Mouse (Mus musculus) CH12.LX (cell line): ENCODE measurements around the gene Vstm5. TPM values are rescaled to one million over a fixed set of nuclear protein-coding genes. Genes with fewer than 3 reads are reported as not detected.
"Not testable (repeated sequence)": the region's sequence is repeated elsewhere in the genome, so short reads cannot be mapped to it uniquely, and the experiment has no call there.

Experiments used
- DNase-seq: peaks from one replicate; pipeline ENCODE4 v3.0.0-alpha.2; 2013; ENCODE audit errors: extremely low read depth
- H3K27ac ChIP-seq: 2 replicates; pipeline ENCODE4 v1.5.1; 2012; ENCODE audit warnings: low read depth, mild to moderate bottlenecking, control low read depth, moderate library complexity; ENCODE audit not compliant: insufficient read depth
- H3K27me3 ChIP-seq: replicated peaks from 2 replicates; pipeline ENCODE3; 2012; ENCODE audit warnings: inconsistent platforms
- H3K36me3 ChIP-seq, 2 experiments: replicated peaks in 1 of 2; 2 replicates each; pipeline versions ENCODE3 to v1.6.1; 2012; ENCODE audit warnings: inconsistent platforms in 1 of 2, low read length in 1 of 2, mild to moderate bottlenecking in 1 of 2, mixed read lengths in 1 of 2, moderate library complexity in 1 of 2; ENCODE audit not compliant: control insufficient read depth in 1 of 2, insufficient read depth in 1 of 2
- H3K4me1 ChIP-seq, 2 experiments: 2 replicates each; pipeline ENCODE4 v1.6.1; 2012; ENCODE audit warnings: inconsistent platforms in 1 of 2, moderate library complexity in 1 of 2; ENCODE audit not compliant: insufficient read depth in 2 of 2, control insufficient read depth in 1 of 2
- H3K4me2 ChIP-seq: 2 replicates; pipeline ENCODE4 v1.6.1; 2012; ENCODE audit warnings: low read depth, mild to moderate bottlenecking, control low read depth; ENCODE audit not compliant: poor library complexity, insufficient read depth, severe bottlenecking
- H3K4me3 ChIP-seq, 3 experiments: fragments of 150-350 bp in 1 of 3; sonication (generic) in 1 of 3; replicated peaks in 1 of 3; 2 replicates each; pipeline versions ENCODE3 to v1.5.1; 2011 to 2012; ENCODE audit warnings: low read depth in 2 of 3, low read length in 2 of 3, mild to moderate bottlenecking in 2 of 3, moderate library complexity in 2 of 3, control low read depth in 1 of 3, improper control_type of control experiment in 1 of 3, inconsistent platforms in 1 of 3, mixed read lengths in 1 of 3; ENCODE audit not compliant: poor library complexity in 1 of 3
- H3K79me2 ChIP-seq: replicated peaks from 2 replicates; pipeline ENCODE4 v1.6.1; 2012; ENCODE audit warnings: mild to moderate bottlenecking, moderate library complexity; ENCODE audit not compliant: control insufficient read depth, poor library complexity, insufficient read depth, severe bottlenecking; ENCODE audit errors: extremely low read depth
- H3K9ac ChIP-seq: 2 replicates; pipeline ENCODE4 v1.6.1; 2012; ENCODE audit warnings: low read depth, mild to moderate bottlenecking, control low read depth, moderate library complexity; ENCODE audit not compliant: insufficient read depth
- H3K9me3 ChIP-seq: replicated peaks from 2 replicates; pipeline ENCODE3; 2012; ENCODE audit warnings: low read length, inconsistent platforms, mixed read lengths
- CHD1 ChIP-seq: IDR thresholded peaks from 2 replicates; pipeline ENCODE4 v1.6.1; 2012; ENCODE audit warnings: low read depth, low read length, improper control_type of control experiment, inconsistent platforms
- CHD2 ChIP-seq: IDR thresholded peaks from 2 replicates; pipeline ENCODE4 v1.6.1; 2011; ENCODE audit warnings: low read length, improper control_type of control experiment
- E2F4 ChIP-seq: IDR thresholded peaks from 2 replicates; pipeline ENCODE4 v1.6.1; 2011; ENCODE audit warnings: low read depth, low read length, improper control_type of control experiment; ENCODE audit not compliant: insufficient replicate concordance
- ETS1 ChIP-seq: conservative IDR thresholded peaks from 2 replicates; pipeline ENCODE4 v1.6.1; 2012; ENCODE audit warnings: low read depth, mild to moderate bottlenecking, inconsistent platforms, low read length, improper control_type of control experiment, moderate library complexity
- GABPA ChIP-seq: IDR thresholded peaks from 2 replicates; pipeline ENCODE4 v1.6.1; 2012; ENCODE audit warnings: low read depth, low read length, improper control_type of control experiment, inconsistent platforms; ENCODE audit not compliant: insufficient replicate concordance
- HCFC1 ChIP-seq: IDR thresholded peaks from 2 replicates; pipeline ENCODE4 v1.6.1; 2012; ENCODE audit warnings: low read depth, mild to moderate bottlenecking, inconsistent platforms, low read length, improper control_type of control experiment
- IRF4 ChIP-seq: IDR thresholded peaks from 2 replicates; pipeline ENCODE4 v1.6.1; 2014; ENCODE audit warnings: low read depth, mild to moderate bottlenecking, inconsistent platforms, low read length, improper control_type of control experiment
- JUN ChIP-seq: IDR thresholded peaks from 2 replicates; pipeline ENCODE4 v1.6.1; 2011; ENCODE audit warnings: low read depth, mild to moderate bottlenecking, low read length, improper control_type of control experiment, moderate library complexity; ENCODE audit not compliant: insufficient read depth
- JUND ChIP-seq: conservative IDR thresholded peaks from 2 replicates; pipeline ENCODE4 v1.6.1; 2011; ENCODE audit warnings: low read depth, low read length, improper control_type of control experiment
- KAT2A ChIP-seq: IDR thresholded peaks from 2 replicates; pipeline ENCODE4 v1.6.1; 2012; ENCODE audit warnings: low read length, improper control_type of control experiment, inconsistent platforms; ENCODE audit not compliant: insufficient replicate concordance
- POLR2A ChIP-seq: IDR thresholded peaks from 2 replicates; pipeline ENCODE4 v1.6.1; 2011; ENCODE audit warnings: low read depth, mild to moderate bottlenecking, improper control_type of control experiment, low read length
- SIN3A ChIP-seq: IDR thresholded peaks from 2 replicates; pipeline ENCODE4 v1.6.1; 2012; ENCODE audit warnings: low read length, improper control_type of control experiment, inconsistent platforms
- SMC3 ChIP-seq: IDR thresholded peaks from 2 replicates; pipeline ENCODE4 v1.6.1; 2011; ENCODE audit warnings: low read depth, low read length, improper control_type of control experiment
- TCF12 ChIP-seq: IDR thresholded peaks from 2 replicates; pipeline ENCODE4 v1.6.1; 2014; ENCODE audit warnings: low read depth, mild to moderate bottlenecking, inconsistent platforms, low read length, improper control_type of control experiment
- UBTF ChIP-seq: IDR thresholded peaks from 2 replicates; pipeline ENCODE4 v1.6.1; 2012; ENCODE audit warnings: low read depth, mild to moderate bottlenecking, inconsistent platforms, low read length, improper control_type of control experiment, moderate library complexity
- ZKSCAN1 ChIP-seq: IDR thresholded peaks from 2 replicates; pipeline ENCODE4 v1.6.1; 2012; ENCODE audit warnings: low read depth, inconsistent platforms, low read length, improper control_type of control experiment, borderline replicate concordance
- ZMIZ1 ChIP-seq: IDR thresholded peaks from 2 replicates; pipeline ENCODE4 v1.6.1; 2012; ENCODE audit warnings: low read depth, mild to moderate bottlenecking, inconsistent platforms, low read length, improper control_type of control experiment
- dilution Hi-C: fragments of 300-500 bp; cut with MboI; formaldehyde crosslinking; loops from 2 replicates; pipeline ENCODE4 v1.14.3; 2020; ENCODE audit warnings: low sequenced_read_pairs; ENCODE audit not compliant: extremely low pct_unique_long_range_greater_than_20kb, extremely low pct_ligation_motif_present
- in situ Hi-C: fragments of 300-500 bp; cut with MboI; formaldehyde crosslinking; loops from 3 replicates; pipeline ENCODE4 v1.14.3; 2019; ENCODE audit warnings: low sequenced_read_pairs, low pct_ligation_motif_present, low pct_unique_long_range_greater_than_20kb, mixed read lengths
- polyA plus RNA-seq: library from polyadenylated mRNA; unstranded; fragments of >175 nt; gene quantifications from 2 replicates; pipeline ENCODE4 v1.2.1, GENCODE M21; 2012; ENCODE audit warnings: low read depth; ENCODE audit not compliant: insufficient read length
- total RNA-seq, 2 experiments: library from RNA; depleted of rRNA; stranded (reverse); fragments of 300-350 nt in 1 of 2; fragments of >200 nt in 1 of 2; gene quantifications; 2 replicates each; pipeline ENCODE4 v1.2.3; 2012 to 2014

Gene Vstm5
- total RNA-seq (2012; rRNA removed) (not detected in 2 replicates), total RNA-seq (2014; rRNA removed) (not detected in 2 replicates), polyA plus RNA-seq (not detected in 2 replicates)

DNA sequence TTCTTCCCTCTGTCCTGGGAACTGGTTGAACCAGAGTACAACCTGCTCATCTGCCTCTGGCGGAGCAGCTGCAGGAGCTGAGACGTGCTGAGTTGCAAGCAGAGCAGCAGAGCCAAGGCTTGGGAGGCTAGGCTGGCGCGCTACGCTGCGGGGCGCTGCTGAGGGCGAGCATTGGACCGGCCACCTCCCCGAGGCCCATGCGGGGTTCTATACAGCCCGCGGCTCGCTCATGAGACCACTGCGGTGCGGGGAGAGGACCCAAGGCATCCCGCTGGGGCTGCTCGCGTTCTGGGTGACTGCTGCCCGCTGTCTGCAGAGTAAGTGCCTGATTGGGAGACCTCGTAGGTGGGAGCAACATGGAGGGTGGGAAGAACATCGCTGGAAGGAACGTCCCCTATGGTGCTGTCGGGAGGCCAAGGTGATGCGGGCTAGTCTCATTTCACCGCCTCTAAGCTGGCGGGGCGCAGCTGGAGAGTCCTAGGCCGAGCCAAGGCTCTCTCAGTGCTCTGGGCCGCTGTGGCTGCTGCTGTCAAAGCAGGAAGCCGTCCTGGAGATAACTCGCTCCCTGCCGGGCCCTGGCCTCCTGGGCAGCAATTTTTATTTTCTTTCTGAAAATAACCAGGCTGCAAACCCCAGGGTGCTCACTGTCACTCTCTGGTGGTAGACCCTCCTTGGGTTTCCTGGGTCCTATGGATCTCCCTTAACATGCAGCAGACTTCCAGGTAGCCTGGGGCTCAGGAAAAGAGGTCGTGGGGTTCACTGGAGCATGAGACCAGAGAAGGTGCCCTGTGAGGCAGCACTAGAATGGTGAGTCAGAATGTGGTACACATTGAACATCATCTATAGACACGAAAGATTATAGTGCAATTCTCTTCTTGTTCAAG, at the start of gene Vstm5:
TSS of gene Vstm5 (plus strand) at position 4 of the 884 bp plus-strand sequence.
- no peak within 1 kb of the TSS for H3K9ac ChIP-seq
- H3K79me2 ChIP-seq: no peaks in the 10 kb centered on the region
- dilution Hi-C loops (no loop called here), in situ Hi-C loops (no loop called here)
- 0 out of 4 replicates have a peak, but pooled peaks cover 0 to 4% of the 10 kb centered on the region in 2 experiments for H3K4me1 ChIP-seq
- H3K36me3 ChIP-seq: no peaks in the 10 kb centered on the region
- H3K27ac ChIP-seq: no peak within 1 kb of the TSS
- no peaks in the 10 kb centered on the region for H3K9me3 ChIP-seq
- no peak within 1 kb of the TSS for H3K4me3 ChIP-seq
- no peak for DNase-seq
- no peak within 1 kb of the TSS for H3K4me2 ChIP-seq
- peaks cover 5% of the 10 kb centered on the region for H3K27me3 ChIP-seq
- TF ChIP-seq CHD1 (no peak), CHD2 (no peak), POLR2A (no peak)
- TF ChIP-seq, all 38 proteins: peak for 0

DNA sequence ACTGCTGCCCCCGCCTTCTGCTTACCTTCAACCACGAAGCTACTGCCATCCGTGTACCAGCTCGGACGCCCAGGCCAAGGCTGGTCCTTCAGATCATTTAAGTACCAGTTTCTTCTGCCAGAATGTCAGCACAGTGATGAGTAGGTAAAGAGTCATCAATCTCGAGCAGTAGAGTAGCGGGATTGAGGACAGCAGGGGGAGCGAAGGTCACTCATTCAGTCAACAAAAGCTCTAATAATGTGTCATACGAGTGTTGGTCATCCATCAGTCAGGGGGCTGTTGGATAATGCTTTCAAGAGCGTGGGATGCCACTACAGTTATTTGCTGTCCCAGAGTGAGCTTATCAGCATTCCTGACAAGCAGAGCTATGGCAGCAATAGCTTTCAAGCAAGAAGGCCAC, 44.0 kb upstream of the Vstm5 start:
- H3K36me3 ChIP-seq, H3K9me3 ChIP-seq, DNase-seq, H3K4me1 ChIP-seq, dilution Hi-C loops, H3K79me2 ChIP-seq, H3K4me2 ChIP-seq, H3K27me3 ChIP-seq, in situ Hi-C loops, H3K4me3 ChIP-seq, H3K9ac ChIP-seq, H3K27ac ChIP-seq: not testable (repeated sequence)

GRCm38 (mm10) chr9:15206631-15207030, 32.2 kb upstream of the Vstm5 start:
- Histone ChIP-seq H3K79me2 (no peaks in the 10 kb centered on the region), H3K9ac (no peak overlapping the region), H3K4me1 (0 out of 4 replicates have a peak, but pooled peaks cover 0 to 3% of the 10 kb centered on the region in 2 experiments), H3K4me3 (no peak overlapping the region), H3K36me3 (no peaks in the 10 kb centered on the region), H3K4me2 (no peak overlapping the region), H3K27me3 (no peaks in the 10 kb centered on the region), H3K27ac (no peak overlapping the region), H3K9me3 (no peaks in the 10 kb centered on the region)
- in situ Hi-C loops: no loop called here
- dilution Hi-C loops: no loop called here
- no peak for DNase-seq
- TF ChIP-seq SIN3A: no peak
- TF ChIP-seq JUND: no peak

DNA sequence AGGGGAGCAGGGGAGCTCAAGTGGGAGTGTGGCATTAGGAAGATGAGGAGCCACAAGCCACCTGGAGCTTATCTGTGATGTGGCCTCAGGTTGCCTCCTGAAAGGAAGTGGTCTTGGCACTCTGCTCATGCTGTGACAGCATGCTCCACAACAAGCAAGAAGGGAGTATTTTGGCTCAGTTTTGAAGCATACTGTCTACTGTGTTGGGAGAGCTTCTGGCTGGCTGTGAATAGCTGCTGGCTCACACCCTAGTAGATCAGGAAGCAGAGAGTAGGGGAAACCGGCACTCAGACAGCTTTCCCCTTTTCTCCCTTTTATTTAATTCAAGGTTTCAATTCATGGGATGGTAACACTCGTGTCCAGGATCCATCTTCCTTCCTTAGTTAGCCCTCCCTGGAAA, 29.5 kb upstream of the Vstm5 start:
- H3K79me2 ChIP-seq: no peaks in the 10 kb centered on the region
- no peak for DNase-seq
- H3K9ac ChIP-seq: no peak overlapping the region
- no peak overlapping the region for H3K4me3 ChIP-seq
- in situ Hi-C loops: no loop called here
- no peak overlapping the region for H3K4me2 ChIP-seq
- no peak for TF ChIP-seq ZKSCAN1
- TF ChIP-seq E2F4: no peak
- no peak for TF ChIP-seq CHD1
- no peak for TF ChIP-seq HCFC1
- TF ChIP-seq ZMIZ1: no peak
- TF ChIP-seq JUN: no peak
- TF ChIP-seq KAT2A: no peak
- TF ChIP-seq TCF12: no peak
- no peak for TF ChIP-seq SIN3A
- no peak for TF ChIP-seq ETS1
- no peak for TF ChIP-seq UBTF
- no peak for TF ChIP-seq POLR2A
- no peak for TF ChIP-seq GABPA
- TF ChIP-seq SMC3: no peak
- no peak for TF ChIP-seq IRF4
- no peaks in the 10 kb centered on the region for H3K9me3 ChIP-seq
- H3K27me3 ChIP-seq: no peaks in the 10 kb centered on the region
- H3K27ac ChIP-seq: no peak overlapping the region
- H3K4me1 ChIP-seq: 0 out of 4 replicates have a peak, but pooled peaks cover 0 to 3% of the 10 kb centered on the region in 2 experiments
- H3K36me3 ChIP-seq: no peaks in the 10 kb centered on the region
- dilution Hi-C loops: no loop called here
